Mouse (Mus musculus): Measurements from ENCODE around the gene Ndufb11. TPM values are rescaled to one million over a fixed set of nuclear protein-coding genes. Genes with fewer than 3 reads are reported as not detected.

The Ndufb11 gene
- 100 to 1,000 TPM; 429 TPM for total RNA-seq (2021)
- long read RNA-seq, experiment 1, transcript Ndufb11-201 (3 exons, 908 nt): major isoform, 1,431 of 1,470 reads
- long read RNA-seq, experiment 1, partial matches to known transcripts: 17 of 1,470 reads
- long read RNA-seq, experiment 1, other reads (novel, unspliced or antisense): 22 of 1,470 reads
- long read RNA-seq, experiment 2, transcript Ndufb11-201 (3 exons, 908 nt): major isoform, 785 of 815 reads
- long read RNA-seq, experiment 2, partial matches to known transcripts: 14 of 815 reads
- long read RNA-seq, experiment 2, other reads (novel, unspliced or antisense): 16 of 815 reads

GRCm38 (mm10) chrX:20617176-20617902, at the start of gene Ndufb11, which contains the start of gene Rbm10:
TSS of gene Ndufb11 (minus strand) at chrX:20617619.
TSS of gene Rbm10 (plus strand) at chrX:20617503.
- peak; percentile 76 for DNase-seq

GRCm38 (mm10) chrX:20663444-20663790, 46.0 kb upstream of the Ndufb11 start:
- DNase-seq: no peak

DNA sequence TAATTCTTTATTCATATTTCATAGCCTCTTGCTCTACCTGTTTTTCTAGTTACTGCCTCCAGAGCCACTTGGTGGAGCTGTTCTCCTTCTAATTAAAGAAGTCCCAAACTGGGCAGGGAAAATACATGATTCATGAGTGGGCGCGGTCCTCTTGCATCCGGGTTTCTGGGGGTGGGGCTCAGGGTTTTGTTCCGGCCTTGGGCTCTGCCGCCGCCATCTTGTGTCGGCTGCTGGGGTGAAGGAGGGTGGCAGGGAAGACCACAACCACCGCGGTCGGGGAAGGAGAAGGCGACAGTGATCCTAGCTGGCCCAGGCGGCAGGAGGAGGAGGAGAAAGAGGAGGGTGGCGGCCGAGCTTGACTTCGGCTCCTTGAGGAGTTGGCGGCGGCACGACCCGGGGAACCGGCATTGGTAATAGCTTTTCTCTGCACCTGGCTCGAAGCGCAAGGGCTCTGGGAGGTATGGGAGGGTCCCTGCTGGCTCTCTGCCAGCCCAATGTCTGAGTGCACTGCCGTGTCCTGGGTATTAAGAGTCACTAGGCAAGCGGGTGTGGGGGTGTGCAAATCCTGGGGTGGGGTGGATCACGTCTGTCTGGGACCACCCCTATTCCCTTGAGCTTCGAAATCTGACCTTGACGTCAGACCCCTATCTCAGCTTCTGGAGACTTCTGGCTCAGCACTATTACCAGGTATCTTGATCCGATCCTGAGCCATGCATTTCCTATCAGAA, 45.5 kb upstream of the Ndufb11 start:
- peak; percentile 78 for DNase-seq

- DNase-seq: no peak
Observed at GRCm38 (mm10) chrX:20662317-20662715, 44.9 kb upstream of the Ndufb11 start.

GRCm38 (mm10) chrX:20658891-20659406, 41.5 kb upstream of the Ndufb11 start:
- DNase-seq: no peak

- DNase-seq: peak; percentile 66
Observed at GRCm38 (mm10) chrX:20658026-20658652, 40.7 kb upstream of the Ndufb11 start, which contains the start of gene Uba1. TSS of gene Uba1 (plus strand) at chrX:20658326.

GRCm38 (mm10) chrX:20657593-20657992, 40.2 kb upstream of the Ndufb11 start:
- no peak for DNase-seq

GRCm38 (mm10) chrX:20644780-20645179, 27.4 kb upstream of the Ndufb11 start:
- no peak for DNase-seq

- no peak for DNase-seq
Observed at GRCm38 (mm10) chrX:20638141-20638540, 20.7 kb upstream of the Ndufb11 start.

- DNase-seq: no peak
Observed at GRCm38 (mm10) chrX:20617903-20618399, 532 bp upstream of the Ndufb11 start.

- no peak for DNase-seq
Observed at GRCm38 (mm10) chrX:20616861-20617175, 601 bp downstream of the Ndufb11 start.

GRCm38 (mm10) chrX:20608500-20608899, 8.9 kb downstream of the Ndufb11 start:
- no peak for DNase-seq

- DNase-seq: no peak
Observed at GRCm38 (mm10) chrX:20587968-20588367, 29.5 kb downstream of the Ndufb11 start.

- DNase-seq: no peak
Observed at GRCm38 (mm10) chrX:20573927-20574326, 43.5 kb downstream of the Ndufb11 start.

GRCm38 (mm10) chrX:20572683-20573082, 44.7 kb downstream of the Ndufb11 start:
- DNase-seq: no peak

DNA sequence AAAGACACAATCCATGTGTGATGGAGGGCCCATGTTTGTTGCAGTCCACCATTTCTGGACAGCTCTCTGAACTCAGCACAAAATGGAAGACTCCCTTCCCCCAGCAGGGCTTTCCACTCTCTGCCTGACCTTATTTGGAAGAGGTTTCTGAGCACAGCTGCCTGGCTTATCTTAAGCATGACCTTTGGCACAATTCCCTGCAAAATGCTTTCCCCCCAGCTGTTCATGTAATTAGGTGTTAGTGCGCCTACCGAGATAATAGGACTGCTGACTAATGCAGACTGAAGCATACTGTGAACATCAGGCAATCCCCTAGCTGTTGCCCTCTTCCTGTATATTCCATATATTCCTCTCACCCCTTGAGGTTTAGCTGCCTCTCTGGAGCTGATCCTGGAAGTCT, 46.4 kb downstream of the Ndufb11 start:
- no peak for DNase-seq

Other genes with a start within 250 kb of the Ndufb11 start
- gene Jade3, start 191.9 kb downstream of the Ndufb11 start, total RNA-seq (2021): under 1 TPM; 0.72 to 0.95 TPM
- not detected for gene Rgn, start 67.8 kb downstream of the Ndufb11 start, total RNA-seq (2021)
- 10 to 100 TPM; 11.4 to 11.8 TPM for gene Rbm10, start 116 bp downstream of the Ndufb11 start, total RNA-seq (2021)
- 100 to 1,000 TPM; 134 to 145 TPM for gene Uba1, start 40.7 kb upstream of the Ndufb11 start, total RNA-seq (2021)
- 100 to 1,000 TPM; 124 to 132 TPM for gene Cdk16, start 70.3 kb upstream of the Ndufb11 start, total RNA-seq (2021)
- 1 to 10 TPM; 1.1 to 1.5 TPM for gene Usp11, start 86.3 kb upstream of the Ndufb11 start, total RNA-seq (2021)
- gene Araf, start 180.2 kb upstream of the Ndufb11 start, total RNA-seq (2021): 10 to 100 TPM; 83.6 to 84.7 TPM

Data from gastrocnemius, postnatal 25 days (tissue).